Mouse (Mus musculus): ENCODE measurements around the gene Inpp5b.

GRCm38 (mm10) chr4:124714545-124715481, 26.8 kb upstream of the Inpp5b start, which contains the start of gene Sf3a3:
- TF ChIP-seq CTCF (conservative IDR thresholded peaks at IDR 0.05; ENCODE audit: insufficient read depth, insufficient read length, low read depth, low read length): peak; percentile 80
- peak; percentile 32 for TF ChIP-seq POLR2A (IDR thresholded peaks at IDR 0.05; ENCODE audit: low read depth, low read length)

Data from kidney, adult 2 months (tissue).